Mouse (Mus musculus) forebrain, embryonic 14.5 days (tissue): Measurements from ENCODE around the gene Dnmt1. TPM values are rescaled to one million over a fixed set of nuclear protein-coding genes. Genes with fewer than 3 reads are reported as not detected.
"Not testable (repeated sequence)": the region's sequence is repeated elsewhere in the genome, so short reads cannot be mapped to it uniquely, and the experiment has no call there.

Experiments used
- ATAC-seq: fragments of 200-750 bp; cut with Nextera tagmentation; 2 replicates; pipeline ENCODE4 v1.8.0; 2017; ENCODE audit warnings: mild to moderate bottlenecking, moderate library complexity
- DNase-seq: peaks from one replicate; pipeline ENCODE4 v3.0.0-alpha.2; 2015; ENCODE audit warnings: low spot score
- H3K27ac ChIP-seq: fragments of 300-500 bp; sonication (generic); 2 replicates; pipeline ENCODE4 v1.5.1; 2014; ENCODE audit warnings: low read depth, mild to moderate bottlenecking, control low read depth, low read length, moderate library complexity
- H3K27me3 ChIP-seq: fragments of 300-500 bp; sonication (generic); replicated peaks from 2 replicates; pipeline ENCODE4 v1.6.1; 2014; ENCODE audit warnings: low read length, control low read depth, mixed read lengths; ENCODE audit not compliant: control insufficient read depth, insufficient read depth
- H3K36me3 ChIP-seq: fragments of 300-500 bp; sonication (generic); 2 replicates; pipeline ENCODE4 v1.6.1; 2014; ENCODE audit warnings: low read length, control low read depth; ENCODE audit not compliant: control insufficient read depth, insufficient read depth
- H3K4me1 ChIP-seq: fragments of 300-500 bp; sonication (generic); 2 replicates; pipeline ENCODE4 v1.6.1; 2014; ENCODE audit warnings: antibody characterized with exemption, low read length, control low read depth; ENCODE audit not compliant: control insufficient read depth, insufficient read depth
- H3K4me2 ChIP-seq: fragments of 300-500 bp; sonication (generic); 2 replicates; pipeline ENCODE4 v1.6.1; 2014; ENCODE audit warnings: mild to moderate bottlenecking, control low read depth, low read length
- H3K4me3 ChIP-seq: fragments of 300-500 bp; sonication (generic); 2 replicates; pipeline ENCODE4 v1.5.1; 2014; ENCODE audit warnings: low read depth, low read length, control low read depth
- H3K9ac ChIP-seq: fragments of 300-500 bp; sonication (generic); 2 replicates; pipeline ENCODE4 v1.6.1; 2014; ENCODE audit warnings: mild to moderate bottlenecking, low read length, control low read depth, moderate library complexity
- H3K9me3 ChIP-seq: fragments of 300-500 bp; sonication (generic); replicated peaks from 2 replicates; pipeline ENCODE4 v1.6.1; 2016; ENCODE audit warnings: low read length, control low read depth, mixed read lengths; ENCODE audit not compliant: control insufficient read depth
- WGBS: fragments of 180-500 bp; shearing (Covaris S2); extraction: QIAGEN DNeasy Blood & Tissue Kit; methylation state at CpG from one replicate; pipeline ENCODE4 v1.1.7; 2014; 5-methylcytosine and 5-hydroxymethylcytosine counted together
- polyA plus RNA-seq: library from polyadenylated mRNA; unstranded; fragments of >200 nt; fragmentation: Nextera tagmentation; extraction: Ambion mirVana; gene quantifications from 2 replicates; pipeline ENCODE4 v1.2.1, GENCODE M21; 2014

Dnmt1 gene
- polyA plus RNA-seq = 51.1 and 52.1 TPM in 2 replicates

- WGBS = 95% methylated on average over 2 of the region's 2 CpGs
- H3K4me3 ChIP-seq = no peak within 1 kb of the TSS
Observed at GRCm38 (mm10) chr9:20959430-20959938, at the start of gene Dnmt1. Gene Dnmt1, minus strand, starts transcription at chr9:20959888.

GRCm38 (mm10) chr9:21008007-21008406 is 48.3 kb upstream of the Dnmt1 start:
- Histone ChIP-seq H3K9ac (no peak overlapping the region), H3K27me3 (no peaks in the 10 kb centered on the region), H3K9me3 (no peaks in the 10 kb centered on the region), H3K27ac (no peak overlapping the region), H3K4me2 (no peak overlapping the region), H3K4me1 (no peaks in the 10 kb centered on the region), H3K4me3 (no peak overlapping the region), H3K36me3 (peaks cover 38% of the 10 kb centered on the region)
- WGBS = 80% methylated on average over 7 of the region's 7 CpGs
- ATAC-seq (no peak), DNase-seq (no peak)

More at GRCm38 (mm10) chr9:20959430-20959938, at the start of gene Dnmt1:
- ATAC-seq (no peak), DNase-seq (no peak)
- no peaks in the 10 kb centered on the region for H3K36me3 ChIP-seq
- H3K27ac ChIP-seq = no peak within 1 kb of the TSS
- no peaks in the 10 kb centered on the region for H3K27me3 ChIP-seq
- no peaks in the 10 kb centered on the region for H3K4me1 ChIP-seq
- H3K9ac ChIP-seq = no peak within 1 kb of the TSS
- H3K4me2 ChIP-seq = no peak within 1 kb of the TSS
- no peaks in the 10 kb centered on the region for H3K9me3 ChIP-seq

- Histone ChIP-seq H3K4me3 (no peak overlapping the region), H3K9ac (no peak overlapping the region), H3K36me3 (peaks cover 38% of the 10 kb centered on the region), H3K27me3 (no peaks in the 10 kb centered on the region), H3K4me2 (no peak overlapping the region), H3K9me3 (no peaks in the 10 kb centered on the region), H3K27ac (no peak overlapping the region), H3K4me1 (no peaks in the 10 kb centered on the region)
- ATAC-seq (no peak), DNase-seq (no peak)
- WGBS = 97% methylated on average over 10 of the region's 10 CpGs
Observed at GRCm38 (mm10) chr9:21007313-21007952, 47.7 kb upstream of the Dnmt1 start.

GRCm38 (mm10) chr9:21002627-21003551 is 43.2 kb upstream of the Dnmt1 start, which contains the start of gene Mrpl4:
Gene Mrpl4, plus strand, starts transcription at chr9:21002738.
- Histone ChIP-seq H3K4me3 (peak within 1 kb of the TSS; percentile 80), H3K27me3 (no peaks in the 10 kb centered on the region), H3K4me2 (peak within 1 kb of the TSS; percentile 82), H3K36me3 (peaks cover 26% of the 10 kb centered on the region), H3K9ac (peak within 1 kb of the TSS; percentile 84), H3K4me1 (no peaks in the 10 kb centered on the region), H3K9me3 (no peaks in the 10 kb centered on the region), H3K27ac (peak within 1 kb of the TSS; percentile 70)
- DNase-seq = peak; percentile 93
- under 1% methylated on average over 72 of the region's 72 CpGs for WGBS
- ATAC-seq = peak; percentile 93

- peak overlapping the region; percentile 84 for H3K9ac ChIP-seq
- H3K27me3 ChIP-seq = no peaks in the 10 kb centered on the region
- H3K27ac ChIP-seq = peak overlapping the region; percentile 70
- no peaks in the 10 kb centered on the region for H3K9me3 ChIP-seq
- peak overlapping the region; percentile 82 for H3K4me2 ChIP-seq
- ATAC-seq (peak; percentile 55; the same call in 1 of the 2 replicates), DNase-seq (no peak)
- WGBS = 11% methylated on average over 7 of the region's 7 CpGs
- peaks cover 20% of the 10 kb centered on the region for H3K36me3 ChIP-seq
- no peaks in the 10 kb centered on the region for H3K4me1 ChIP-seq
- H3K4me3 ChIP-seq = peak overlapping the region; percentile 80
Observed at GRCm38 (mm10) chr9:21002270-21002626, 42.6 kb upstream of the Dnmt1 start.

- Histone ChIP-seq H3K9me3 (no peaks in the 10 kb centered on the region), H3K4me2 (peak overlapping the region; percentile 82), H3K4me3 (no peak overlapping the region), H3K27ac (no peak overlapping the region), H3K4me1 (no peaks in the 10 kb centered on the region), H3K36me3 (peaks cover 15% of the 10 kb centered on the region), H3K27me3 (no peaks in the 10 kb centered on the region), H3K9ac (no peak overlapping the region)
- DNase-seq (no peak), ATAC-seq (no peak)
- WGBS = 79% methylated on average over 6 of the region's 6 CpGs
Observed at GRCm38 (mm10) chr9:21001651-21002200, 42.0 kb upstream of the Dnmt1 start.

- Histone ChIP-seq H3K4me3 (no peak overlapping the region), H3K4me2 (no peak overlapping the region), H3K4me1 (no peaks in the 10 kb centered on the region), H3K27me3 (no peaks in the 10 kb centered on the region), H3K27ac (no peak overlapping the region), H3K36me3 (peaks cover 7% of the 10 kb centered on the region; the same call in 1 of the 2 replicates), H3K9me3 (no peaks in the 10 kb centered on the region), H3K9ac (no peak overlapping the region)
- no peak for ATAC-seq
- DNase-seq = no peak
Observed at GRCm38 (mm10) chr9:21000811-21001210, 41.1 kb upstream of the Dnmt1 start.

GRCm38 (mm10) chr9:20998337-20998736 is 38.6 kb upstream of the Dnmt1 start:
- 83% methylated on average over 1 of the region's 1 CpGs for WGBS
- not testable (repeated sequence) for H3K36me3 ChIP-seq, H3K9me3 ChIP-seq, H3K4me1 ChIP-seq, H3K27me3 ChIP-seq, H3K4me2 ChIP-seq, H3K27ac ChIP-seq, H3K9ac ChIP-seq, H3K4me3 ChIP-seq, DNase-seq, ATAC-seq
